Mouse (Mus musculus) bone marrow, adult 2 months (tissue): ENCODE results near the gene Gm45837.

Experiments used
- CTCF ChIP-seq: fragments of 200-500 bp; IDR thresholded peaks from 2 replicates; pipeline ENCODE4 v1.5.1; 2011; ENCODE audit warnings: low read length, control low read depth; ENCODE audit not compliant: control insufficient read depth, insufficient read depth
- POLR2A ChIP-seq: fragments of 200-500 bp; IDR thresholded peaks from 2 replicates; pipeline ENCODE4 v1.6.1; 2011; ENCODE audit warnings: low read depth, mild to moderate bottlenecking, control low read depth, low read length, borderline replicate concordance; ENCODE audit not compliant: control insufficient read depth

GRCm38 (mm10) chr7:101403831-101404230, 6.9 kb upstream of the Gm45837 start:
- peak; percentile 41; the same call in 1 of the 2 replicates for TF ChIP-seq CTCF
- TF ChIP-seq POLR2A: no peak
